Mouse (Mus musculus): ENCODE measurements at regions not wholly inside any gene's neighbourhood (a gene's known extent, or its start where the extent isn't known, plus 50 kb on each side); places are given as distances from the start of the nearest gene placed in this dataset.

GRCm38 (mm10) chr3:159689743-159690142, 90.8 kb downstream of the Rpe65 start:
- no peak overlapping the region for H3K27ac ChIP-seq
- H3K9me3 ChIP-seq (replicated peaks) = no peaks in the 10 kb centered on the region
- no peak overlapping the region for H3K4me3 ChIP-seq
- no peak overlapping the region for H3K4me2 ChIP-seq
- ATAC-seq = no peak
- no peak overlapping the region for H3K9ac ChIP-seq
- no peaks in the 10 kb centered on the region for H3K36me3 ChIP-seq (ENCODE audit: poor library complexity, severe bottlenecking)
- no peaks in the 10 kb centered on the region for H3K4me1 ChIP-seq
- H3K27me3 ChIP-seq = no peaks in the 10 kb centered on the region

- no peaks in the 10 kb centered on the region for H3K27me3 ChIP-seq
- 37% methylated on average over 2 of the region's 2 CpGs for WGBS
- ATAC-seq = peak; percentile 87
These were observed 114.9 kb upstream of the Wls start for GRCm38 (mm10) chr3:159724340-159725119.

GRCm38 (mm10) chr3:159732201-159732600, 107.3 kb upstream of the Wls start:
- Histone ChIP-seq H3K4me3 (no peak overlapping the region), H3K27ac (no peak overlapping the region), H3K9ac (no peak overlapping the region), H3K36me3 (ENCODE audit: poor library complexity, severe bottlenecking) (no peaks in the 10 kb centered on the region), H3K4me2 (no peak overlapping the region), H3K4me1 (no peaks in the 10 kb centered on the region), H3K9me3 (replicated peaks) (no peaks in the 10 kb centered on the region), H3K27me3 (no peaks in the 10 kb centered on the region)
- ATAC-seq = no peak
- 57% methylated on average over 1 of the region's 1 CpGs for WGBS

More at GRCm38 (mm10) chr3:159724340-159725119, 114.9 kb upstream of the Wls start:
- Histone ChIP-seq H3K9me3 (replicated peaks) (no peaks in the 10 kb centered on the region), H3K27ac (no peak overlapping the region), H3K9ac (no peak overlapping the region), H3K36me3 (ENCODE audit: poor library complexity, severe bottlenecking) (no peaks in the 10 kb centered on the region), H3K4me3 (no peak overlapping the region), H3K4me1 (no peaks in the 10 kb centered on the region), H3K4me2 (no peak overlapping the region)

- Histone ChIP-seq H3K36me3 (ENCODE audit: poor library complexity, severe bottlenecking) (no peaks in the 10 kb centered on the region), H3K9me3 (replicated peaks) (no peaks in the 10 kb centered on the region), H3K4me1 (no peaks in the 10 kb centered on the region), H3K4me3 (no peak overlapping the region), H3K27ac (no peak overlapping the region), H3K9ac (no peak overlapping the region), H3K4me2 (no peak overlapping the region), H3K27me3 (no peaks in the 10 kb centered on the region)
- ATAC-seq = no peak
These were observed 106.3 kb upstream of the Wls start for GRCm38 (mm10) chr3:159733141-159733540.

GRCm38 (mm10) chr3:159734547-159734946, 104.9 kb upstream of the Wls start:
- WGBS = 94% methylated on average over 1 of the region's 1 CpGs
- no peaks in the 10 kb centered on the region for H3K4me1 ChIP-seq
- ATAC-seq = no peak

GRCm38 (mm10) chr3:159736070-159736469, 103.4 kb upstream of the Wls start:
- 74% methylated on average over 1 of the region's 1 CpGs for WGBS
- no peaks in the 10 kb centered on the region for H3K36me3 ChIP-seq (ENCODE audit: poor library complexity, severe bottlenecking)
- no peaks in the 10 kb centered on the region for H3K9me3 ChIP-seq (replicated peaks)
- ATAC-seq = no peak
- H3K4me2 ChIP-seq = no peak overlapping the region
- H3K27ac ChIP-seq = no peak overlapping the region
- no peak overlapping the region for H3K9ac ChIP-seq
- no peak overlapping the region for H3K4me3 ChIP-seq
- H3K27me3 ChIP-seq = no peaks in the 10 kb centered on the region
- no peaks in the 10 kb centered on the region for H3K4me1 ChIP-seq

More at GRCm38 (mm10) chr3:159734547-159734946, 104.9 kb upstream of the Wls start:
- H3K9ac ChIP-seq = no peak overlapping the region
- no peaks in the 10 kb centered on the region for H3K27me3 ChIP-seq
- no peak overlapping the region for H3K4me2 ChIP-seq
- H3K36me3 ChIP-seq (ENCODE audit: poor library complexity, severe bottlenecking) = no peaks in the 10 kb centered on the region
- H3K4me3 ChIP-seq = no peak overlapping the region
- H3K9me3 ChIP-seq (replicated peaks) = no peaks in the 10 kb centered on the region
- H3K27ac ChIP-seq = no peak overlapping the region

GRCm38 (mm10) chr3:159740600-159741279, 98.7 kb upstream of the Wls start:
- no peak overlapping the region for H3K27ac ChIP-seq
- WGBS = 66% methylated on average over 5 of the region's 5 CpGs
- peak; percentile 53; the same call in 1 of the 2 replicates for ATAC-seq

GRCm38 (mm10) chr3:159741816-159742215, 97.7 kb upstream of the Wls start:
- no peaks in the 10 kb centered on the region for H3K9me3 ChIP-seq (replicated peaks)
- no peak for ATAC-seq
- no peak overlapping the region for H3K9ac ChIP-seq
- H3K4me2 ChIP-seq = no peak overlapping the region
- no peak overlapping the region for H3K27ac ChIP-seq
- H3K4me3 ChIP-seq = no peak overlapping the region
- no peaks in the 10 kb centered on the region for H3K27me3 ChIP-seq
- H3K4me1 ChIP-seq = no peaks in the 10 kb centered on the region
- no peaks in the 10 kb centered on the region for H3K36me3 ChIP-seq (ENCODE audit: poor library complexity, severe bottlenecking)

More at GRCm38 (mm10) chr3:159740600-159741279, 98.7 kb upstream of the Wls start:
- Histone ChIP-seq H3K4me1 (no peaks in the 10 kb centered on the region), H3K27me3 (no peaks in the 10 kb centered on the region), H3K36me3 (ENCODE audit: poor library complexity, severe bottlenecking) (no peaks in the 10 kb centered on the region), H3K9me3 (replicated peaks) (no peaks in the 10 kb centered on the region), H3K4me2 (no peak overlapping the region), H3K4me3 (no peak overlapping the region), H3K9ac (no peak overlapping the region)

GRCm38 (mm10) chr3:159759740-159760139, 79.7 kb upstream of the Wls start:
- no peak overlapping the region for H3K4me3 ChIP-seq
- no peaks in the 10 kb centered on the region for H3K27me3 ChIP-seq
- no peak overlapping the region for H3K4me2 ChIP-seq
- H3K36me3 ChIP-seq (ENCODE audit: poor library complexity, severe bottlenecking) = no peaks in the 10 kb centered on the region
- no peak overlapping the region for H3K9ac ChIP-seq
- no peak overlapping the region for H3K27ac ChIP-seq
- WGBS = 62% methylated on average over 1 of the region's 1 CpGs
- no peaks in the 10 kb centered on the region for H3K4me1 ChIP-seq
- no peak for ATAC-seq
- H3K9me3 ChIP-seq (replicated peaks) = no peaks in the 10 kb centered on the region

GRCm38 (mm10) chr3:159760293-159760692, 79.2 kb upstream of the Wls start:
- no peaks in the 10 kb centered on the region for H3K4me1 ChIP-seq
- H3K4me2 ChIP-seq = no peak overlapping the region
- no peaks in the 10 kb centered on the region for H3K9me3 ChIP-seq (replicated peaks)
- H3K27me3 ChIP-seq = no peaks in the 10 kb centered on the region
- ATAC-seq = no peak
- 88% methylated on average over 2 of the region's 2 CpGs for WGBS
- no peaks in the 10 kb centered on the region for H3K36me3 ChIP-seq (ENCODE audit: poor library complexity, severe bottlenecking)
- no peak overlapping the region for H3K27ac ChIP-seq
- H3K9ac ChIP-seq = no peak overlapping the region
- H3K4me3 ChIP-seq = no peak overlapping the region

GRCm38 (mm10) chr3:159760949-159761348, 78.5 kb upstream of the Wls start:
- ATAC-seq = no peak
- H3K27me3 ChIP-seq = no peaks in the 10 kb centered on the region
- H3K9ac ChIP-seq = no peak overlapping the region
- no peaks in the 10 kb centered on the region for H3K36me3 ChIP-seq (ENCODE audit: poor library complexity, severe bottlenecking)
- H3K9me3 ChIP-seq (replicated peaks) = no peaks in the 10 kb centered on the region
- H3K4me2 ChIP-seq = no peak overlapping the region
- no peak overlapping the region for H3K4me3 ChIP-seq
- H3K4me1 ChIP-seq = no peaks in the 10 kb centered on the region
- no peak overlapping the region for H3K27ac ChIP-seq
- WGBS = 95% methylated on average over 2 of the region's 2 CpGs

GRCm38 (mm10) chr3:159782222-159782844, 57.1 kb upstream of the Wls start:
- H3K4me3 ChIP-seq = no peak overlapping the region
- H3K4me2 ChIP-seq = peak overlapping the region; percentile 20
- ATAC-seq = peak; percentile 90
- WGBS = 4% methylated on average over 13 of the region's 13 CpGs
- peaks cover 11% of the 10 kb centered on the region for H3K4me1 ChIP-seq
- H3K27me3 ChIP-seq = 0 out of 2 replicates have a peak, but pooled peaks cover 12% of the 10 kb centered on the region
- no peaks in the 10 kb centered on the region for H3K36me3 ChIP-seq (ENCODE audit: poor library complexity, severe bottlenecking)
- no peaks in the 10 kb centered on the region for H3K9me3 ChIP-seq (replicated peaks)
- H3K9ac ChIP-seq = no peak overlapping the region
- H3K27ac ChIP-seq = no peak overlapping the region
